Mouse (Mus musculus): ENCODE results near the gene Zfp13. TPM values are rescaled to one million over a fixed set of nuclear protein-coding genes. Genes with fewer than 3 reads are reported as not detected.

The Zfp13 gene
- polyA plus RNA-seq, 1 experiment from 2014 or later, result 20.3 TPM

DNA sequence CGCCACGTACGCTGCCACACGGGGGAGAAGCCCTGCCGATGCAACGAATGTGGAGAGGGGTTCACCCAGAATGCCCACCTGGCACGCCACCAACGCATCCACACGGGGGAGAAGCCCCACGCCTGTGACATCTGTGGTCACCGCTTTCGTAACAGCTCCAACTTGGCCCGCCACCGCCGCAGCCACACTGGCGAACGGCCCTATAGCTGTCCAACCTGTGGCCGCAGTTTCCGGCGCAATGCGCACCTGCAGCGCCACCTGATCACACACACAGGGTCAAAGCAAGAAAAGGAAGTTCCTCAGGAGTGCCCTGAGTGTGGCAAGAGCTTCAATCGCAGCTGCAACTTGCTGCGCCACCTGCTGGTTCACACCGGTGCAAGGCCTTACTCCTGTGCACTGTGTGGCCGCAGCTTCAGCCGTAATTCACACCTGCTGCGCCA lies 11.1 kb upstream of the Zfp13 start:
- Histone ChIP-seq H3K4me1 (ENCODE audit: control insufficient read depth, insufficient read depth, low read length) (no peaks in the 10 kb centered on the region), H3K27me3 (ENCODE audit: control insufficient read depth, insufficient read depth, low read length) (no peaks in the 10 kb centered on the region), H3K9ac (ENCODE audit: low read length) (no peak overlapping the region), H3K27ac (ENCODE audit: low read depth, low read length) (no peak overlapping the region), H3K4me3 (ENCODE audit: low read depth, low read length) (no peak overlapping the region), H3K9me3 (ENCODE audit: control insufficient read depth, low read length) (no peaks in the 10 kb centered on the region), H3K36me3 (ENCODE audit: control insufficient read depth, insufficient read depth, low read length) (no peaks in the 10 kb centered on the region), H3K4me2 (ENCODE audit: low read depth) (no peak overlapping the region)
- DNase-seq (ENCODE audit: low spot score) (peak; percentile 50), ATAC-seq (ENCODE audit: insufficient read depth, low FRiP score, low TSS enrichment) (peak; percentile 38; the same call in 1 of the 2 replicates)
- WGBS, result 87% methylated on average over 28 of the region's 28 CpGs

DNA sequence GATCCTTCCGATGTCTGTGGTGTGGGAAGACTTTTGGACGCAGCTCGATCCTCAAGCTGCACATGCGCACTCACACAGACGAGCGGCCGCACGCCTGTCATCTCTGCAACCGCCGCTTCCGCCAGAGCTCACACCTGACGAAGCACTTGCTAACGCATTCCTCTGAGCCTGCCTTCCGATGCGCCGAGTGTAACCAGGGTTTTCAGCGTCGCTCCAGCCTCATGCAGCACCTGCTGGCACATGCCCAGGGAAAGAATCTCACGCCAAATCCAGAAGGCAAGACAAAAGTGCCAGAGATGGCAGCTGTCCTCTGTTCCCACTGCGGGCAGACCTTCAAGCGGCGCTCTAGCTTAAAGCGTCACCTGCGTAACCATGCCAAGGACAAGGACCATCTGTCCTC lies 10.3 kb upstream of the Zfp13 start:
- Histone ChIP-seq H3K27ac (ENCODE audit: low read depth, low read length) (no peak overlapping the region), H3K4me3 (ENCODE audit: low read depth, low read length) (no peak overlapping the region), H3K9me3 (ENCODE audit: control insufficient read depth, low read length) (no peaks in the 10 kb centered on the region), H3K4me2 (ENCODE audit: low read depth) (no peak overlapping the region), H3K9ac (ENCODE audit: low read length) (no peak overlapping the region), H3K27me3 (ENCODE audit: control insufficient read depth, insufficient read depth, low read length) (no peaks in the 10 kb centered on the region), H3K4me1 (ENCODE audit: control insufficient read depth, insufficient read depth, low read length) (no peaks in the 10 kb centered on the region), H3K36me3 (ENCODE audit: control insufficient read depth, insufficient read depth, low read length) (no peaks in the 10 kb centered on the region)
- ATAC-seq (ENCODE audit: insufficient read depth, low FRiP score, low TSS enrichment) (no peak), DNase-seq (ENCODE audit: low spot score) (no peak)
- 93% methylated on average over 24 of the region's 24 CpGs for WGBS

DNA sequence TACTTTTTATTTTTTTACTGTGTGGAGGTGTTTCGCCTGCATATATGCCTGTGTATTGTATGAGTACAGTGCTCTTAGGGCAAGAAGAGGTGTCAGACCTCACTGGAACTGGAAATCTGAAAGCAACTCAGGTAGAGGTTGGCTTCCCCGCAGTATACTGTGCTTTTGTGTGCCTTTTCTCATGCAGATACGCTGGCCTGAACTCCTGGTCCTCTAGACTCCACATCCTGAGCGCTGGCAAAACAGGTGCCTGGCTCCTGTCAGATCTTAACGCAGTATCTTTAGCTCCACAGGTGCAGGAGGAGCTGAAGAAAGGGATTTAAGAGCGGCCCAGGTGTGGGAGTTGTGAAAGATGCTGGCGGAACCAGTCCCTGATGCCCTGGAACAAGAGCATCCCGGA lies 5.9 kb upstream of the Zfp13 start:
- no peak overlapping the region for H3K4me3 ChIP-seq (ENCODE audit: low read depth, low read length)
- no peak overlapping the region for H3K4me2 ChIP-seq (ENCODE audit: low read depth)
- WGBS, result 83% methylated on average over 8 of the region's 8 CpGs
- DNase-seq (ENCODE audit: low spot score) (no peak), ATAC-seq (ENCODE audit: insufficient read depth, low FRiP score, low TSS enrichment) (no peak)
- no peak overlapping the region for H3K27ac ChIP-seq (ENCODE audit: low read depth, low read length)
- H3K9ac ChIP-seq (ENCODE audit: low read length), result no peak overlapping the region
- no peaks in the 10 kb centered on the region for H3K9me3 ChIP-seq (ENCODE audit: control insufficient read depth, low read length)
- no peaks in the 10 kb centered on the region for H3K36me3 ChIP-seq (ENCODE audit: control insufficient read depth, insufficient read depth, low read length)
- no peaks in the 10 kb centered on the region for H3K27me3 ChIP-seq (ENCODE audit: control insufficient read depth, insufficient read depth, low read length)
- no peaks in the 10 kb centered on the region for H3K4me1 ChIP-seq (ENCODE audit: control insufficient read depth, insufficient read depth, low read length)

DNA sequence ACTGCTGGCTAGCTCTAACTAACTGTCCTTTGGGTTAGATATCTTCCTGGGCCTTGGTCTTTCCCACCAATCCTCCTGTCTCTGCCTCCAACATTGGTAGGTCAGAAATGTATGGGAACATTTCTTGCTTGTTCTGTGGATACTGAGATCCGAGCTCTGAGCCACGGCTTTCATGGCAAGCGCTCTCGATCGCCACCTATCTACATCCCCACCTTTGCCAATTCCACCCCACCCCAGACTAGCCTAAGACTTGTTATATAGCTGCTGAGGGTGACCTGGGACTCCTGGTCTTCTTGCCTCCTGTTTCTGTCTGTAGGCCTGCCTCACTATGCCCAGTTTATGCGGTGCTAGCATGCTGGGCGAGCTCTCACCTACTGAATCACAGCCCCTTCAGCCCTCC lies 5.1 kb upstream of the Zfp13 start:
- H3K4me3 ChIP-seq (ENCODE audit: low read depth, low read length), result no peak overlapping the region
- 83% methylated on average over 7 of the region's 7 CpGs for WGBS
- no peak for ATAC-seq (ENCODE audit: insufficient read depth, low FRiP score, low TSS enrichment)
- H3K4me1 ChIP-seq (ENCODE audit: control insufficient read depth, insufficient read depth, low read length), result no peaks in the 10 kb centered on the region
- no peaks in the 10 kb centered on the region for H3K9me3 ChIP-seq (ENCODE audit: control insufficient read depth, low read length)
- no peaks in the 10 kb centered on the region for H3K27me3 ChIP-seq (ENCODE audit: control insufficient read depth, insufficient read depth, low read length)
- no peak overlapping the region for H3K4me2 ChIP-seq (ENCODE audit: low read depth)
- no peak for DNase-seq (ENCODE audit: low spot score)
- no peak overlapping the region for H3K9ac ChIP-seq (ENCODE audit: low read length)
- H3K27ac ChIP-seq (ENCODE audit: low read depth, low read length), result no peak overlapping the region
- no peaks in the 10 kb centered on the region for H3K36me3 ChIP-seq (ENCODE audit: control insufficient read depth, insufficient read depth, low read length)

DNA sequence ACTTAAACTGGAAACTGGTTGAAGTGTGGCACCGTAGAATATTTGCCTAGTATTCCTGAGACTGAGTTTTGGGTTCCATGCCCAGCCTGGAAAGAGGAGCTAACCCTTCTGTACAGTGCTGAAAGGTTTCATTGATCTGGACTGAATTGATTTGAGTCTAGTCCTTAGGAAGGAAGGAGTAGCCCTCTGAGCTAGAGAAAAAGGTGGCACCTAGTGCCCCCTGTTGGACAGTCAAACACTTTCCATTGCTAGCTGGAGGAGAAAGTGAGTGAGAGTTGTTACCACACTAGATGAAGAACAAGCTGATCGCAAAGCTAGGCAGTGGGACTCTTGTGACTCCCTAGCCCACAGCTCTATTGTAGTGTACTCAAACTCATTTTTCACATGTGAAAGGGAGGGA lies 4.3 kb upstream of the Zfp13 start:
- Histone ChIP-seq H3K27me3 (ENCODE audit: control insufficient read depth, insufficient read depth, low read length) (no peaks in the 10 kb centered on the region), H3K27ac (ENCODE audit: low read depth, low read length) (no peak overlapping the region), H3K9me3 (ENCODE audit: control insufficient read depth, low read length) (no peaks in the 10 kb centered on the region), H3K9ac (ENCODE audit: low read length) (no peak overlapping the region), H3K4me1 (ENCODE audit: control insufficient read depth, insufficient read depth, low read length) (no peaks in the 10 kb centered on the region), H3K4me2 (ENCODE audit: low read depth) (no peak overlapping the region), H3K4me3 (ENCODE audit: low read depth, low read length) (no peak overlapping the region), H3K36me3 (ENCODE audit: control insufficient read depth, insufficient read depth, low read length) (no peaks in the 10 kb centered on the region)
- WGBS, result 67% methylated on average over 2 of the region's 2 CpGs
- no peak for ATAC-seq (ENCODE audit: insufficient read depth, low FRiP score, low TSS enrichment)
- peak; percentile 32 for DNase-seq (ENCODE audit: low spot score)

DNA sequence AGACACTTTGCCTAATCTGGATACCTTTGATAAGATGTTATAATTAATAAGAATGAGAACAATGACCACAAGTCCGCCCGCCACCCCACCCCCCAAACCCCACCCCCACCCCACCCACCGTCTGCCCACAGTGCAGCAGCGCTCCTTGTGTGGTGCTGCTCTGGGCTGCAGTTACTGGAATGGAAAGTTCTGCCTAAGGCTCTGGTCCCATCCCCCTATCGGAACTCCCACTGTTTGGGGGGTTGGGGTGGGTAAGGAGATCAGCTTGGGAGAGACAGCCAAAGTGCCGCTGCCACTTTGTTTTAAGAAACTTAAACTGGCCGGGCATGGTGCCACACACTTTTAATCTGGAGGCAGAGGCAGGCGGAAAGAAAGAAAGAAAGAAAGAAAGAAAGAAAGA lies 3.8 kb upstream of the Zfp13 start:
- H3K27me3 ChIP-seq (ENCODE audit: control insufficient read depth, insufficient read depth, low read length), result no peaks in the 10 kb centered on the region
- no peaks in the 10 kb centered on the region for H3K9me3 ChIP-seq (ENCODE audit: control insufficient read depth, low read length)
- no peak for DNase-seq (ENCODE audit: low spot score)
- no peak overlapping the region for H3K27ac ChIP-seq (ENCODE audit: low read depth, low read length)
- ATAC-seq (ENCODE audit: insufficient read depth, low FRiP score, low TSS enrichment), result no peak
- H3K36me3 ChIP-seq (ENCODE audit: control insufficient read depth, insufficient read depth, low read length), result no peaks in the 10 kb centered on the region
- no peak overlapping the region for H3K9ac ChIP-seq (ENCODE audit: low read length)
- no peak overlapping the region for H3K4me3 ChIP-seq (ENCODE audit: low read depth, low read length)
- 33% methylated on average over 8 of the region's 8 CpGs for WGBS
- no peak overlapping the region for H3K4me2 ChIP-seq (ENCODE audit: low read depth)
- no peaks in the 10 kb centered on the region for H3K4me1 ChIP-seq (ENCODE audit: control insufficient read depth, insufficient read depth, low read length)

DNA sequence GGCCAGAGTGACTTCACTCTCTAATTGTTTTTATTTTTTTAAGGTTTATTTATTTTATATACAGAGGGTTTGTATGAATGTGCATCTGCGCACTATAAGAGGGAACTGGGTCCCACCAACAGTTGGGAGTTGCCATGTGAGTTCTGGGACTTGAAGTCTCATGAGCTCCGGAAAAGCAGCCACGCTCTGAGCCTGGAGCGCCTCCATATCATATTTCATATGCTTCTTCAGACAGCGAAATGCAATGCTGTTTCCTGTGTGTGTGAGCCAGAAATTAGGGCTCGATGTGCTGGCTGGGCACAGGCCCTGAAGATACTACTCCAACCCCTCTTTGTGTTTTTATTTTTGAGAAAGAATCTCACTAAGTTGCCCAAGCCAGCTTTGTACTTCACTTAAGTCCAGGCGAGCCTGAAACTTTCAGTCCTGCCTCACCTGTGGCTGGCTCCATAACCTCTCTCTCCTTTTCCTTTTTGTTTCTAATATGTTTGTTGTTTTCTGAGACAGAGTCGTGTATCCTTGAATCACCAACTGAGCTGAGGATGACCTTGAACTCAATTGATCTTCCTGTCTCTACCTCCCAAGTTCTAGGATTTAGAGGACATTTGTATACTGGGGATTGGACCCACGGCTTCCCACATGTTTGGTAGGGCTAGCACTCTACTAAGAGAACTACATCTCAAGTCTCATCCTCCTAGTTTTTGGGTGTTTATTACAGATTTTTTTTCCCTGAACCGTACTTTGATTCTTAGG lies 2.7 kb upstream of the Zfp13 start:
- Histone ChIP-seq H3K4me3 (ENCODE audit: low read depth, low read length) (no peak overlapping the region), H3K9ac (ENCODE audit: low read length) (no peak overlapping the region), H3K27me3 (ENCODE audit: control insufficient read depth, insufficient read depth, low read length) (no peaks in the 10 kb centered on the region), H3K4me1 (ENCODE audit: control insufficient read depth, insufficient read depth, low read length) (no peaks in the 10 kb centered on the region), H3K4me2 (ENCODE audit: low read depth) (no peak overlapping the region), H3K9me3 (ENCODE audit: control insufficient read depth, low read length) (no peaks in the 10 kb centered on the region), H3K36me3 (ENCODE audit: control insufficient read depth, insufficient read depth, low read length) (no peaks in the 10 kb centered on the region), H3K27ac (ENCODE audit: low read depth, low read length) (no peak overlapping the region)
- DNase-seq (ENCODE audit: low spot score) (no peak), ATAC-seq (ENCODE audit: insufficient read depth, low FRiP score, low TSS enrichment) (no peak)
- WGBS, result 51% methylated on average over 10 of the region's 10 CpGs

DNA sequence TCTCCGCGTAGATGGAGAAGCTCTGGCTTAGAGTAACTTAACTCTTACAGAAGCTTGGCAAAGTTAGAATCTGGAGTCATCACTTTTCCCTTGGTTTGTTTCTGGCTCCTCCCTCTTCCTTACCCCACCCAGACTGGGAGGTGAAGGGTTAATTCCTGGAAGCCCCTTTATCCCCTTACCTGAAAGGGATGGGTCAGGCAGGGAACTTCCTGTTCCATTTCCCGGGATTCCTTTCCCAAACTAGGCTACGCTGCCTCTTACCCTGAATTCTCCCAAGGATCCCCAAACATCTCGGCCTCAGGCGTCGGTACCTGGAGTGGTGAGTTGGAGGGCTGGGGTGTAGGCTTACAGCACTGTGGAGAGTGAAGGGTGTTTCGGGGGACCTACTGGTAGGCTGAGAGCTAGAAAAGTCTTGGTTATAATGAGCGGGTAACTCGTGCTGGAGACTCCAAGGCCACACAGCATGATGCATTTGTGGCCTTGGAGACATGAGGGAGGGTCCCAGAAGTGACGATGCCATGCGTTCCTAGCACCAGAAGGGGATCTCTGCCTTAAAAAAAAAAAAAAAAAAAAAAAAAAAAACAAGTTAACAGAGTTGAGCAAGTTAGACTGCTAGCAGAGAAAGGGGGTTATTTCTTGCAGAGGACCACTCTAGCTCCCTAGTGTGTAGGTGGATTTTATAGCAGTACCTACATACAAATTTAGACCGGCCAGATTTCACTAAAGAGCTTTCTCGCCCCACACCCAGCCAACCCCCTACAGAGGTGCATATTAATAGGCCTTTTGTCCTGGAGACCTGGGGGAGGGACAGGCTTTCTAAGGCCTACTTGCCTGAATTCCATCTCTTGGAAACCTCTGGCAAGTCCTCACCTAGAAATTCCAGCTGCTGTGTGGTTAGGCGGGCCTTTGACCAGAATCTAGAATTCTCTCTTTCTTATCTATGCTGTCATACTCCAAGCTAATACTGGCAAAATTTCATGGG lies 1.6 kb upstream of the Zfp13 start, which contains the start of gene Zscan10:
TSS of gene Zscan10 (plus strand) at position 216 of the 982 bp plus-strand sequence.
- H3K4me2 ChIP-seq (ENCODE audit: low read depth), result peak within 1 kb of the TSS; percentile 67
- no peaks in the 10 kb centered on the region for H3K36me3 ChIP-seq (ENCODE audit: control insufficient read depth, insufficient read depth, low read length)
- no peaks in the 10 kb centered on the region for H3K27me3 ChIP-seq (ENCODE audit: control insufficient read depth, insufficient read depth, low read length)
- DNase-seq (ENCODE audit: low spot score) (no peak), ATAC-seq (ENCODE audit: insufficient read depth, low FRiP score, low TSS enrichment) (no peak)
- no peak within 1 kb of the TSS for H3K9ac ChIP-seq (ENCODE audit: low read length)
- H3K4me1 ChIP-seq (ENCODE audit: control insufficient read depth, insufficient read depth, low read length), result no peaks in the 10 kb centered on the region
- H3K27ac ChIP-seq (ENCODE audit: low read depth, low read length), result no peak within 1 kb of the TSS
- WGBS, result 32% methylated on average over 15 of the region's 15 CpGs
- H3K9me3 ChIP-seq (ENCODE audit: control insufficient read depth, low read length), result no peaks in the 10 kb centered on the region
- no peak within 1 kb of the TSS for H3K4me3 ChIP-seq (ENCODE audit: low read depth, low read length)

All from neural tube, embryonic 11.5 days (tissue).